Mouse (Mus musculus) granulocyte monocyte progenitor cell, adult 5-6 weeks (primary cell): Measurements from ENCODE around the gene Klhl21. TPM values are rescaled to one million over a fixed set of nuclear protein-coding genes. Genes with fewer than 3 reads are reported as not detected.
A peak's percentile ranks its signal among the peaks of the same experiment; 100 is the strongest.
"Not testable (repeated sequence)": the region's sequence is repeated elsewhere in the genome, so short reads cannot be mapped to it uniquely, and the experiment has no call there.

Experiments used
- ATAC-seq: replicated peaks from 2 replicates; pipeline ENCODE4 v1.8.0; 2016; ENCODE audit warnings: mild to moderate bottlenecking, moderate TSS enrichment, inconsistent platforms; ENCODE audit not compliant: poor library complexity, severe bottlenecking
- total RNA-seq, 2 experiments: library from RNA; stranded (forward) in 1 of 2; stranded (reverse) in 1 of 2; fragments of 200-712, 200-1000 nt in 1 of 2; fragments of >200 nt in 1 of 2; fragmentation: Nextera tagmentation in 1 of 2; gene quantifications; 2 replicates each; pipeline ENCODE4 v1.2.3; 2014 to 2017

Gene Klhl21
- total RNA-seq, 2 experiments from 2014 or later = 6.3 to 9.8 TPM

- ATAC-seq = peak; percentile 10; the same call in 1 of the 2 replicates
These were observed 4.6 kb downstream of the Klhl21 start for GRCm38 (mm10) chr4:152013036-152013813.

- ATAC-seq = no peak
These were observed 10.5 kb downstream of the Klhl21 start for GRCm38 (mm10) chr4:152019073-152019472.

DNA sequence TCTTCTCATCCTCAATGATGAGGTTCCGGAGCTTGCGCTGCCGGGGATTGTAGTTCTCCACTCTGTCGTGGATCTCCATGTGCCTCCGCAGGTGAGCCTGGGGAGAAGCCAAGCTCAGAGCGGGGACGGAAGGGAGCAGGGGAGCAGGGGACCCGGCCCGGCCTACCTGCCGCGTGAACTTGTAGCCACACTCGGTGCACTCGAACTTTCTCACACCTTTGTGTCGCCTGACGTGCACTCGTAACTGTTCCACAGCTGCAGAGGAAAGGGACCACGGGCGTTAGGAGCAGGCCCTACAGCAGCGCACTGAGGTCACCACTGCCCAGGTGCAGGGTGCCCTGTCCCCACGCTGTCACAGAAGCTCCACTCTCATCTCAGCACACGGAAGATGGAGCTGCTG is 11.4 kb downstream of the Klhl21 start:
- ATAC-seq = no peak

DNA sequence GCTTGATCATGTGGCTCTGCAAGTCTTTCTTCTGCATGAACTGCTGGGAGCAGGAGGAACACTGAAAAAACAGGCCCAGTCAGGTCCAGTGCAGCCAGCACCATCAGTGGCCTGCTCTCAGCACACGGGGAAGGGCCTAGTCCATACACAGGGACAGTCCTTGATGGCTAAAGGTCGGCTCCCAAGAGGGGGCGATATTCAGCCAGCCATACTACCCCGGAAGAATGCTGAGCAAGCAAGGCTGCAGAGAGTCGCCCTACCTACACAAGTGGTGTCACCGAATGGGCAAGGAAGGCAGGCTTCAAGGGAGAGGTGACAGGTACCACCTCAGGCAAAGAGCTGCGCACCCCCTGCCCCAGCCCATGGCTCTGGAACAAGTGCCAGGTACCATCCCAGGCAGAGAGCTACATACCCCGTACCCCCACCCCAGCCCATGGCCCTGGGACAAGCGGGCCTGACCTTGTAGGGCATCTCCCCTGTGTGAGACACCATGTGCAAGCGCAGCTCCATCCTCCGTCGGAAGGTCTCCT is 13.0 kb downstream of the Klhl21 start:
- no peak for ATAC-seq

DNA sequence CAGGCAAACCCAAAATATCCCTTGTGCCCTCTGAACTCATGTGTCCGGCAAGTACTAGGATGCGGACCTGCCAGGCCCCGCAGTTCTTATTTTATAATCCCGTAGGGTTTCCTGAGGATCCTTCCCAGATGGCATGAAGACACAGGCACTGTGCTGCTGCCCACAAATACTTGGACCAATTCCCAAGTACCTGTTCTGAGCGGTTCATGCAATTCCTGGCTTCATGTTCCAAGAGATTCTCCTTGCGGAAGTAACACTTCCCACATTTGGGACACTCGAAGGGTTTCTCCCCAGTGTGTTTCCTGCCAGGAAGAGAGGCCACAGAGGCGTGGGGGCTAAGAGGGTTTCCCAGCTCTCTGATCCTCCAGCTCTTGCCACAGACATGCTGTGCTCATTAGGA is 13.9 kb downstream of the Klhl21 start:
- ATAC-seq = no peak

- no peak for ATAC-seq
These were observed 15.9 kb downstream of the Klhl21 start for GRCm38 (mm10) chr4:152024525-152024924.

DNA sequence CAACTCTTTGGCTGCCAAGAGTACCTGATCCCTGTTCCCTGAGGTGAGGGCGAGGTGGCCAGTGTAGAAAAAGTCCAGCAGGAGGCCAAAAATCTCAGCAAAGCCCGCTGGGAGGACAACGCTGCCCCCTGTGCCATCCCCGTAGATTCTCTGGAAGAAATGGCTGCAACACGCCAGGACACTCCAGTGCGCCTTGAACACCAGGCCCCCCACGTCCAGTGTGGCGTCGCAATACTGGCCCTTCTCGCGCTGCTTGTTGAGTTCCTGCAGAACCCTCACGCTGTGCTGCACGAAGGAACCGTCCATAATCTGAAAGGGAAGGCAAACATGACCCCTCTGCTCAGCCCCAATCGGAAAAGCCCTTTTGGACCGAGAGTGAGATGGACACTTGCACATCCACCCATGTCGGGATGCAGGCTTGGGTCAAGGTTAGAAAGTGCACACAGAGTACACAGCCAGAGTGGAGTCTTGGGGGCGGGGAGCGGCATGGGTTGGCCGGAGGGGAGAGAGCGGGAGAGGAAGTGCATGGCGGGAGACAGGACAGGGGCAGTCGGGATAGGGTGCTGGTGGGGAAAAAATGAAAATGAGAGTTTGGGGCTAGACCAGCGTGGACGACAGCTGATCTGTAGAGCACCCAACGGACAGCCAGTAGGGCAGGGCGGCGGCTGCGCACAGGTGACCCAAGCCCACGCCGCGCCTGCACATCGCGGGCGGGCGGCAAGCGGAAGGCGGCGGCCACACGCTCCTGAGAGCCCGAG is 18.3 kb downstream of the Klhl21 start:
- peak; percentile 31 for ATAC-seq

GRCm38 (mm10) chr4:152027524-152027923 is 18.9 kb downstream of the Klhl21 start, which contains the start of gene Zbtb48:
Zbtb48 (minus strand) TSS chr4:152027671.
- ATAC-seq = peak; percentile 81

GRCm38 (mm10) chr4:152028456-152028855 is 19.9 kb downstream of the Klhl21 start:
- ATAC-seq = no peak

DNA sequence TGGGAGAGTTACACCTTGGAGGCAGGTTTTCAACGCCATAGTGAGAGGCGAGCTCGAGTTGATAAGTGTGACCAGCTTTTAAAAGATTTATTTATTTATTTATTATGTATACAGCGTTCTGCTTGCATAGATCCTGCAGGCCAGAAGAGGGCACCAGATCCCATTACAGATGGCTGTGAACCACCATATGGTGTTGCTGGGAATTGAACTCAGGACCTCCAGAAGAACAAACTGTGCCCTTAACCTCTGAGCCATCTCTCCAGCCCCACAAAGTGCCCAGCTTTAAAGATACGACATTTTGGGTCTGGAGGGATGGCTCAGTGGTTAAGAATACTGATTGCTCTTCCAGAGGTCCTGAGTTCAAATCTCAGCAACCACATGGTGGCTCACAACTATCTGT is 20.5 kb downstream of the Klhl21 start:
- no peak for ATAC-seq

DNA sequence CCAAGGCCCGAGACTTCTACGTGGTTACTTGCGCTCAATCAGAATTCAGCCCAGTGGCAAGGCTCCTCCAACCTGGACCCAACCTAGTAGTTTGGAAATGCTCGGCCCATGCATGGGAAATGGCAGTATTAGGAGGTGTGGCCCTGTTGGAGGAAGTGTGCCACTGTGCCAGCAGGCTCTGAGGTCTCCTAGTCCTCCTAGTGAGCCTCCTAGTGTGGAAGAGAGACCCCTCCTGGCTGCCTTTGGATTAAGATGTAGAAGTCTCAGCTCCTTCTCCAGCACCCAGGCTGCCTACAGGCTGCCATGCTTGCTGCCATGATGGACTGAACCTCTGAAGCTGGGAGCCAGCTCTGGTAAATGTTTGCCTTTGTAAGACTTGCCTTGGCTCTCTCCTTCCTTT is 21.4 kb downstream of the Klhl21 start:
- peak; percentile 34 for ATAC-seq

DNA sequence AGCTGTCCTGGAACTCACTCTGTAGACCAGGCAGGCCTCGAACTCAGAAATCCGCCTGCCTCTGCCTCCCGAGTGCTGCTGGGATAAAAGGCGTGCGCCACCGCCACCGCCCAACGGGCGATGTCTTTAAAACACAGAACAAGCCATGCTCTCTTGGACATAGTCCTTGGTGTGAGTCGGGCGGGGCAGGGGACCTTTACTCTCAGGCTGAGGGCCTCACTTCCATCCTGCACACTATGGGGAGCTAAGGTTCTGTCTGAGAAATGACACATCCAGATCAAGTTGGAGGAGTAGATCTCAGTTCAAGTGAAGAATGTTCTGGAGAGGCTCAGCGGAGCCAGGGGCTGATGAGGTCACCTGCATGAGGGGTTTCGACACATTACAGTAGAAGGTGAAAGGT is 24.3 kb downstream of the Klhl21 start:
- ATAC-seq = no peak

GRCm38 (mm10) chr4:152036464-152036863 is 27.9 kb downstream of the Klhl21 start:
- not testable (repeated sequence) for ATAC-seq

GRCm38 (mm10) chr4:152038225-152038984 is 29.8 kb downstream of the Klhl21 start, which contains the start of gene Tas1r1:
Tas1r1 (minus strand) TSS chr4:152038568.
- peak; percentile 57 for ATAC-seq

- ATAC-seq = peak; percentile 92
These were observed 30.6 kb downstream of the Klhl21 start, which contains the start of gene Nol9 for GRCm38 (mm10) chr4:152038985-152039830. Nol9 (plus strand) TSS chr4:152039321.

DNA sequence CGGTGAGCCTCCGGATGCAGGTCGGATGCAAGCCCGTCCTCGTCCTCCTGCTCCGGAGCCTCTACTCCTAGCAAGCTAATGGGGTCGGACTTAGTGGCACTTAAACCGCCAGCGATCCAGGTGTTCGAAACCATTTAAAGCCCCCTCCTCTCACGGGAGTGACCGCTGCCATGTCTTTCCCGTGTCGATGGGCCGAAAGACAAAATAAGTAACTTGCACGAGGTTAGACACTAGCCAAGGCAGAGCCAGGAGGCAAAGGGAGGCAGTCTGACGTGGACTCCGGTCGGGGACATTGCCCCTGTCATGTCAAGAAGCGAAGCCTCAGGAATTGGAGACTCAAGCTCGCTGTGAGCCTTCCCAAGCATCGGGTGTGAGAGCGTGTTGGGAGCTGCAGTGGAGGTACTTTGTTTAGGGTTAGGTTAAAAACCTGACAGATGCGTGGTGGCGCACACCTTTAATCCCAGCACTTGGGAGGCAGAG is 31.3 kb downstream of the Klhl21 start:
- no peak for ATAC-seq

- no peak for ATAC-seq
These were observed 33.5 kb downstream of the Klhl21 start for GRCm38 (mm10) chr4:152041924-152042641.

GRCm38 (mm10) chr4:152043171-152043570 is 34.6 kb downstream of the Klhl21 start:
- no peak for ATAC-seq

DNA sequence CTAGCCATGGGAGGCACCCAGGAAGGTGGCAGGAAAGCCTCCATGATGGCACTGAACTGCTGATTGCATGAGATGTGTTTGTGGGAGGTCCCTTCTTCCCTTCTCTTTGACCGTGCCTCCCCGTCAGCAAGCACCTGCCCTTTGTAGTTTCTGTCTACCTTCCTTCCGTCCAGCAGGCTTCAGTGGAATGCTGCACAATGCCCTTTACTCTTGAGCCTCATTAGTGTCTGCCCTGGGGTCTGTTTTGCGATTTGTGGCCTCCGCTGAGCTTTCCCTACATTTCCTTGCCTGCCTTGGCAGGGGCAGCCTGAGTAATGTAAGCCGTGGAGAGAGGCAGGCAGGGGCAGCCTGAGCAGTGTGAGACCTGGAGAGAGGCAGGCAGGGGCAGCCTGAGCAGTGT is 36.0 kb downstream of the Klhl21 start:
- ATAC-seq = no peak
